Mouse (Mus musculus) C2C12 (cell line): ENCODE results near the gene Cd151.

Source experiments
- CEBPB ChIP-seq: IDR thresholded peaks from one replicate; pipeline ENCODE4 v1.6.1; 2011; ENCODE audit warnings: low read depth, mild to moderate bottlenecking, control low read depth, moderate library complexity
- CTCF ChIP-seq: IDR thresholded peaks from one replicate; pipeline ENCODE4 v1.5.1; 2011; ENCODE audit not compliant: control insufficient read depth, insufficient read depth, insufficient read length
- FOSL1 ChIP-seq: IDR thresholded peaks from one replicate; pipeline ENCODE4 v1.8.0; 2011; ENCODE audit warnings: mild to moderate bottlenecking, low read length; ENCODE audit not compliant: poor library complexity, insufficient read depth, severe bottlenecking
- MAX ChIP-seq: IDR thresholded peaks from one replicate; pipeline ENCODE4 v1.6.1; 2011; ENCODE audit warnings: mild to moderate bottlenecking, control low read depth
- MYOD1 ChIP-seq: IDR thresholded peaks from one replicate; pipeline ENCODE4 v1.6.1; 2011; ENCODE audit warnings: low read depth; ENCODE audit not compliant: control insufficient read depth, insufficient read length
- MYOG ChIP-seq: IDR thresholded peaks from one replicate; pipeline ENCODE4 v1.6.1; 2011; ENCODE audit not compliant: control insufficient read depth, insufficient read length; ENCODE audit errors: extremely low read depth
- USF1 ChIP-seq: IDR thresholded peaks from one replicate; pipeline ENCODE4 v1.6.1; 2011; ENCODE audit warnings: low read depth, mild to moderate bottlenecking, control low read depth, moderate library complexity

- TF ChIP-seq CTCF (no peak), MAX (no peak), MYOG (no peak), USF1 (no peak), CEBPB (no peak), FOSL1 (no peak), MYOD1 (no peak)
Measured at GRCm38 (mm10) chr7:141466045-141466394, 1.2 kb upstream of the Cd151 start.
